Mouse (Mus musculus): ENCODE data around the gene Sele.

Sele gene

GRCm38 (mm10) chr1:164072001-164072400, 24.0 kb downstream of the Sele start:
- no peak for DNase-seq (ENCODE audit: low spot score)

- DNase-seq (ENCODE audit: low spot score), result no peak
Measured at GRCm38 (mm10) chr1:164073091-164073490, 25.1 kb downstream of the Sele start.

GRCm38 (mm10) chr1:164073803-164074202, 25.8 kb downstream of the Sele start:
- DNase-seq (ENCODE audit: low spot score), result no peak

GRCm38 (mm10) chr1:164074606-164075140, 26.6 kb downstream of the Sele start:
- DNase-seq (ENCODE audit: low spot score), result no peak

- no peak for DNase-seq (ENCODE audit: low spot score)
Measured at GRCm38 (mm10) chr1:164075416-164075815, 27.4 kb downstream of the Sele start.

GRCm38 (mm10) chr1:164076441-164076840, 28.4 kb downstream of the Sele start:
- no peak for DNase-seq (ENCODE audit: low spot score)

- no peak for DNase-seq (ENCODE audit: low spot score)
Measured at GRCm38 (mm10) chr1:164077031-164077430, 29.0 kb downstream of the Sele start.

- no peak for DNase-seq (ENCODE audit: low spot score)
Measured at GRCm38 (mm10) chr1:164078323-164078741, 30.3 kb downstream of the Sele start.

GRCm38 (mm10) chr1:164079091-164079490, 31.1 kb downstream of the Sele start:
- no peak for DNase-seq (ENCODE audit: low spot score)

GRCm38 (mm10) chr1:164083046-164083445, 35.0 kb downstream of the Sele start:
- no peak for DNase-seq (ENCODE audit: low spot score)

- DNase-seq (ENCODE audit: low spot score), result no peak
Measured at GRCm38 (mm10) chr1:164086797-164087196, 38.8 kb downstream of the Sele start.

GRCm38 (mm10) chr1:164087872-164088271, 39.8 kb downstream of the Sele start:
- DNase-seq (ENCODE audit: low spot score), result no peak

- DNase-seq (ENCODE audit: low spot score), result no peak
Measured at GRCm38 (mm10) chr1:164096780-164097179, 48.7 kb downstream of the Sele start.

- DNase-seq (ENCODE audit: low spot score), result no peak
Measured at GRCm38 (mm10) chr1:164097911-164098310, 49.9 kb downstream of the Sele start.

GRCm38 (mm10) chr1:164098372-164098771, 50.3 kb downstream of the Sele start:
- DNase-seq (ENCODE audit: low spot score), result no peak

Data from retina, embryonic 14.5 days (tissue).